11 mouse cellular contexts compared by ENCODE assay signal in the genomic region with DNA sequence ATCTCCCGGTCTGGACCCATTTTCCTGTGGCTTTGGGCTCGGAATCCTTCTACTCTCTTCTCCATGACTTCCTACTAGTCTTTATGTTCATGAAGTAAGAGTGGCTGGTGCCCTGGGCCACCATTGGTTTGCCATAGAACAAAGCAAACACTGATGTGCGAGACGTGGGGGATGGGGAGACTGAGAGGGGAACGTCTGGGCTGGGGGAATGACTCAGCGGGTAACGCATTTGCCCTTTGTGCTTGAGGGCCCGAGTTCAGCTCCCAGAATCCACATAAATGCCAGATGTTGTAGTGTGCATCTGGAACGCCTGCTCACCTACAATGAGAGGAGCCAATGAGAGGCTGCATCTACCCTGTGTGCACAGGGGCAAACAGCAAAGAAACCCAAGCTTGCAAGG. TPM values are rescaled to one million over a fixed set of nuclear protein-coding genes. Genes with fewer than 3 reads are reported as not detected.
DNase-seq lines count a peak whose midpoint lies in the region; ATAC-seq and TF ChIP-seq lines count a peak whose summit lies in the region.
"Had no signal": no experiment of that assay in that cellular context is flagged by ENCODE, and none has a peak within 500 bp of the region (broad histone marks: within the 10 kb centered on the region; RNA-seq: fewer than 3 reads in every experiment).

No protein-coding gene starts in this region.

- no peaks in the 10 kb centered on the region for H3K27me3 ChIP-seq in hindbrain, embryonic 10.5 days (ENCODE audit: insufficient read depth, poor library complexity, severe bottlenecking)
- H3K27me3 ChIP-seq in hindbrain, embryonic 13.5 days = no peaks in the 10 kb centered on the region
- no peaks in the 10 kb centered on the region for H3K27me3 ChIP-seq in limb, embryonic 12.5 days
- H3K27me3 ChIP-seq in midbrain, postnatal 0 days (ENCODE audit: insufficient read depth, low read length) = no peaks in the 10 kb centered on the region

- no peak overlapping the region for H3K4me2 ChIP-seq in hindbrain, embryonic 13.5 days
- no peak overlapping the region for H3K4me2 ChIP-seq in limb, embryonic 12.5 days
- no peak overlapping the region for H3K4me2 ChIP-seq in midbrain, postnatal 0 days (ENCODE audit: low read depth, low read length, poor library complexity, severe bottlenecking)

- no peak overlapping the region for H3K4me3 ChIP-seq in hindbrain, embryonic 10.5 days
- no peak overlapping the region for H3K4me3 ChIP-seq in hindbrain, embryonic 13.5 days
- H3K4me3 ChIP-seq in limb, embryonic 12.5 days (replicated peaks) = no peak overlapping the region
- H3K4me3 ChIP-seq in midbrain, postnatal 0 days (ENCODE audit: low read depth, low read length) = no peak overlapping the region

- no peak for TF ChIP-seq CTCF in midbrain, postnatal 0 days (IDR thresholded peaks at IDR 0.05)

- H3K36me3 ChIP-seq in hindbrain, embryonic 10.5 days = no peaks in the 10 kb centered on the region
- no peaks in the 10 kb centered on the region for H3K36me3 ChIP-seq in hindbrain, embryonic 13.5 days
- no peaks in the 10 kb centered on the region for H3K36me3 ChIP-seq in limb, embryonic 12.5 days
- H3K36me3 ChIP-seq in midbrain, postnatal 0 days (ENCODE audit: insufficient read depth, low read length) = no peaks in the 10 kb centered on the region

- DNase-seq in hindbrain, embryonic 10.5 days (ENCODE audit: low spot score) = peak; percentile 61
- peak; percentile 93 for DNase-seq in ES-CJ7 (ENCODE audit: low read depth, low spot score)
- peak; percentile 72 for DNase-seq in embryo, embryonic 11 days
- DNase-seq in kidney, postnatal 4 days = no peak
- no peak for DNase-seq in spleen, postnatal 14 days (ENCODE audit: low spot score in 2 of 2)
- no peak for DNase-seq in midbrain, postnatal 0 days (ENCODE audit: low spot score)
- DNase-seq: cerebellum, postnatal 25 days; gastrocnemius, postnatal 10 days; kidney, adult 18-20 months had no signal

- WGBS in hindbrain, embryonic 10.5 days = 28% methylated on average over 9 of the region's 9 CpGs
- WGBS in hindbrain, embryonic 13.5 days = 18% methylated on average over 9 of the region's 9 CpGs
- 23% methylated on average over 9 of the region's 9 CpGs for WGBS in limb, embryonic 12.5 days
- 34% methylated on average over 9 of the region's 9 CpGs for WGBS in midbrain, postnatal 0 days

- H3K4me1 ChIP-seq in hindbrain, embryonic 10.5 days (replicated peaks) = peaks cover 10% of the 10 kb centered on the region
- peaks cover 12% of the 10 kb centered on the region for H3K4me1 ChIP-seq in hindbrain, embryonic 13.5 days (replicated peaks)
- H3K4me1 ChIP-seq in limb, embryonic 12.5 days (replicated peaks) = peaks cover 12% of the 10 kb centered on the region; the same call in 1 of the 2 replicates
- H3K4me1 ChIP-seq in midbrain, postnatal 0 days (ENCODE audit: insufficient read depth, low read length) = no peaks in the 10 kb centered on the region

- no peak for ATAC-seq in hindbrain, embryonic 13.5 days (ENCODE audit: low FRiP score)
- ATAC-seq in limb, embryonic 12.5 days (ENCODE audit: insufficient number of reproducible peaks, insufficient read depth, low FRiP score, low TSS enrichment, low read depth) = peak; percentile 58; the same call in 1 of the 2 replicates
- no peak for ATAC-seq in midbrain, postnatal 0 days (ENCODE audit: low FRiP score)

- peak overlapping the region; percentile 73 for H3K27ac ChIP-seq in hindbrain, embryonic 10.5 days
- H3K27ac ChIP-seq in hindbrain, embryonic 13.5 days = no peak overlapping the region
- H3K27ac ChIP-seq in limb, embryonic 12.5 days = peak overlapping the region; percentile 75
- no peak overlapping the region for H3K27ac ChIP-seq in midbrain, postnatal 0 days (ENCODE audit: low read depth, low read length)

- no peak overlapping the region for H3K9ac ChIP-seq in hindbrain, embryonic 13.5 days
- no peak overlapping the region for H3K9ac ChIP-seq in limb, embryonic 12.5 days (replicated peaks)
- no peak overlapping the region for H3K9ac ChIP-seq in midbrain, postnatal 0 days (replicated peaks; ENCODE audit: low read length, poor library complexity, severe bottlenecking)

- 0 out of 2 replicates have a peak, but pooled peaks cover 3% of the 10 kb centered on the region for H3K9me3 ChIP-seq in hindbrain, embryonic 10.5 days
- no peaks in the 10 kb centered on the region for H3K9me3 ChIP-seq in hindbrain, embryonic 13.5 days
- peaks cover 4% of the 10 kb centered on the region; the same call in 1 of the 2 replicates for H3K9me3 ChIP-seq in limb, embryonic 12.5 days
- no peaks in the 10 kb centered on the region for H3K9me3 ChIP-seq in midbrain, postnatal 0 days (ENCODE audit: low read length)

RNA-seq across cellular contexts. Expression of gene Irf2bp2, which starts 36.4 kb away (rescaled TPM):
- 3.3 and 4.3 TPM in 2 replicates for polyA plus RNA-seq in hindbrain, embryonic 10.5 days (2016; fragmentation: Nextera tagmentation; extraction: Ambion mirVana)
- polyA plus RNA-seq in hindbrain, embryonic 13.5 days (2015; fragmentation: Nextera tagmentation; extraction: Ambion mirVana) = 9.0 TPM in 2 replicates
- polyA plus RNA-seq in limb, embryonic 12.5 days (2016; fragmentation: Nextera tagmentation; extraction: Ambion mirVana) = 9.3 and 11.0 TPM in 2 replicates
- 81.3 and 88.2 TPM in 2 replicates for total RNA-seq in midbrain, postnatal 0 days (2014; rRNA removed)
- polyA plus RNA-seq in midbrain, postnatal 0 days (2015; fragmentation: Nextera tagmentation; extraction: Ambion mirVana) = 8.0 and 9.2 TPM in 2 replicates

Comparison
In these comparisons a context has a peak if more than half of its experiments do, and no peak if none do; other contexts are left out.
1. H3K27ac ChIP-seq: peak in hindbrain, embryonic 10.5 days (single experiment) and limb, embryonic 12.5 days (single experiment); none in hindbrain, embryonic 13.5 days (single experiment) and midbrain, postnatal 0 days (single experiment).
2. DNase-seq: peak in hindbrain, embryonic 10.5 days (single experiment), ES-CJ7 (single experiment) and embryo, embryonic 11 days (single experiment); none in kidney, postnatal 4 days (0 of 2), spleen, postnatal 14 days (0 of 2) and midbrain, postnatal 0 days (single experiment).